Mouse (Mus musculus): Measurements from ENCODE around the gene Dusp15.
A peak's percentile ranks its signal among the peaks of the same experiment; 100 is the strongest.

Gene Dusp15

DNA sequence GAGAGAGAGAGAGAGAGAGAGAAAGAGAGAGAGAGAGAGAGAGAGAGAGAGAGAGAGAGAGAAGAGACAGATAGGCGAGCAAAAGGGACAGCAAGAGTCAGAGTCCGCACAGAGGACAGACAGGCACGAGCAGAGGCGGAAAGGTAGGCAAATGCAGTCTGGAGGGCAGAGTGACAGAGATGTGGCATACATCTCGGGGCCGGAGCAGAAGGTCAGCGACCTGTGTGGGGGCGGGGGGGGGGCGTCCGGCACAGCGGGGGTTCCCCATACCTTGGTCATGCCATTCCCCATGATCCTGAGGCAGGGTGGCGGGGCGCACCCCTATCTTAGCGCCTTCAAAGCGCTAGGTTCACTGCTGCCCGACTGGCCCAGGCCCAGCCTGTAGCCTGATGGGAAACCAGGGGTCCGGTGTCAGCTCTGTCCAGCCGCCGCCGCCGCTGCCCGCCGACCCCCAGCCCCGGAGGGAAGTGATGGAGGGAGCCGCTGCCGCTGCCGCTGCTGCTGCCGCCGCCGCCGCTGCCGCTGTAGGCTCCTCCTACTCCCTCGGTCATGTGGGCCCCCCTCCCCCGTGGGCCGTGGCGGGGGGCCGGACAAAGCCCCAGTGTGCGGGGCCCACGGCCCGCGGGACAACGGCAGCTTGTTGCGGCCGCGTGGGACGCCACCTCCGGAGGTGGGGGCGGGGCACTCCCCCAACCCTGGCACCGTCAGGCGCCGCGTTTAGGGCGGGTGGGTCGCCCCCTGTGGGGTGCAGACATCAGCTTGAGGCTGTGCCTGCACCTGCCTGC, at the start of gene Dusp15:
TSS of gene Dusp15 (minus strand) at position 634 of the 785 bp plus-strand sequence.
- DNase-seq (ENCODE audit: low read depth in 2 of 2, low spot score in 2 of 2), result no peak

DNA sequence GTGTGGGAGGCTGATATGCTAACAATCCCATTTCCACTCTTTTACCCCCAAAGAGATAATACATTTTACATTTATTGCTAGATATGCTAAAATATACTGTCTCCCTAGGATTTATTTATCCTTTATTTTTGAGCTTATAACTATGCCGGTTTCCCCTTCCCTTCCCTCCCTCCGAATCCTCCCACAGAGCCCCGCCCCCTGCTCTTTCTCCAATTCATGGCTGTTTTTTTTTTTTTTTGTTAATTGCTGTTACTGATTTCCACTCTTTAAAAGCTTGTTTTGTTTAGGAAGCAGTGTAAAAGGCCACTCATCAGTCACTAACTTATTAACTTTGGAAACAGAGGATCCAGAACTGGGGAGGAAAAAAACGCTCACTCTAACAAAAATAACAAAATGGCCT, 45.5 kb upstream of the Dusp15 start:
- no peak for DNase-seq (ENCODE audit: low read depth in 2 of 2, low spot score in 2 of 2)

DNA sequence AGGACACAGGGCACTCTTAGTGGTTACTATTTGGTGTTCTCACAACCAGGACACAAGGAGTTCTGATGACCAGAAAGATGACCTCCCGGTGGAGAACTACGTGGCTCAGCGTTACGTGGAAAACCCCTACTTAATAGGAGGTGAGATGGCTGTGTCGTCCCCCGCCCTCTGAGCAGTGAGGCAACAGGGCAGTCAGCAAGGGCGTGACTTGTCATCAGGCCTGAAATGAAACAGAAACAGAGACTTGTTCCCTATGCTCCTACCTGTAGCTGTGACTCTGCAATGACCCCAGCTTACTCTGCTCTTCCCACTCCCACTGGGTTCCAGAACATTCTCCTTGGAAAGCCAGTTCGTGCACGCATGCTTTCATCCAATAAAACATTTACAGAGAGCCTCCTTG, 40.0 kb upstream of the Dusp15 start:
- DNase-seq (ENCODE audit: low read depth in 2 of 2, low spot score in 2 of 2), result no peak

DNA sequence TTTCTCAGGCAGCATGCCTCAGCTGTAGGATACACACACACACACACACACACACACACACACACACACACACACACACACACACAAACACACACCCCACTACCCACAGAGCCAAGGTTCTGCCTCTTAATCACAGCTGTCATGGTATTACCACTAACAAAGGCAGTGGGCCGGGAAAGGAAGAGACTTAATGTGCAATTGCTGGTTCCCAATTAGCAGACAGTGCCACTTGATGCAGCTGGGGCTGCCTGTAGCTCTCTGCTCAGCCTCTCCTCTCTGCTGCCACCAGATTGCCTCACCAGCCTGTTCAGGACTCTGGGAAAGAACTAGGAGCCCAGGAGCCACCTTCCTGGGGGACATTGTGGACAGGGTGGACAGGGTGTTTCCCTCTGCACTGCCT, 34.1 kb upstream of the Dusp15 start:
- no peak for DNase-seq (ENCODE audit: low read depth in 2 of 2, low spot score in 2 of 2)

DNA sequence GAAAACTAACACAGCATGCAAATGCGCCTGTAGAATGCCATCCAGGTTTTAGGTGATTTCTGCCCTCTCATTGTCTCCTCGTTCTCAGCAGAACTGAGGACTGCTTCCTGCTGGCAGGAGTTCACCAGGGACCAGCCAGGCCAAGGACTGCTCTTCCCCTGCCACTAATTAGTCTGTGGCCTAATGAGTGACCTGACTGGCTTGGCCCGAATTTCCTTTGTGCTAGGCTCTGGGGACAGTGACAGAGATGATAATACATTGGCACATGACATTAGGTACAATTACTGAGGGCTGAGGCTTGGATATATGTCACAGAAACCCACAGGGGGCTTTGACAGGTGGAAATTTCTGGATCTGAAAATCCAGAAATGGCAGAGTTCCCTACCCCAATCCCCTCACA, 25.5 kb upstream of the Dusp15 start:
- DNase-seq (ENCODE audit: low read depth in 2 of 2, low spot score in 2 of 2), result no peak

DNA sequence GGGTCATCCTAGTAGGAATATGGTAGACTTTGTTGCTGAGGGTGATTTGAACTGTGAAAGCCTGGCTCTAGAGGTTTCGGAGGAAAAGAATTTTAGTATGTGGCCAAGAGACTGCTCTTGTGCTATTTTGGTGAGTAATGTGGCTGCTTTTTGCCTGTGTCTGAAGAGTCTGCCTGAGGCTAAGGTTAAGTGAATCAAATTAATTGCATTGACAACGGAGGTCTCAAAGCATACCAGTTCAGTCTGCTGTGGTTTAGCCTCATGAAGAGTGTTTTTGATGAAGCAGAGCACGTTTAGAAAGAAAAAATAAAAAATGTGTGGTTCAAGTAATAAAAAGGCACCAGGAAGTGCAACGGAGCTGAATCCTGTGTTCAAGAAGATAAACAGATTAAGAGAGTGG, 14.1 kb upstream of the Dusp15 start:
- no peak for DNase-seq (ENCODE audit: low read depth in 2 of 2, low spot score in 2 of 2)

DNA sequence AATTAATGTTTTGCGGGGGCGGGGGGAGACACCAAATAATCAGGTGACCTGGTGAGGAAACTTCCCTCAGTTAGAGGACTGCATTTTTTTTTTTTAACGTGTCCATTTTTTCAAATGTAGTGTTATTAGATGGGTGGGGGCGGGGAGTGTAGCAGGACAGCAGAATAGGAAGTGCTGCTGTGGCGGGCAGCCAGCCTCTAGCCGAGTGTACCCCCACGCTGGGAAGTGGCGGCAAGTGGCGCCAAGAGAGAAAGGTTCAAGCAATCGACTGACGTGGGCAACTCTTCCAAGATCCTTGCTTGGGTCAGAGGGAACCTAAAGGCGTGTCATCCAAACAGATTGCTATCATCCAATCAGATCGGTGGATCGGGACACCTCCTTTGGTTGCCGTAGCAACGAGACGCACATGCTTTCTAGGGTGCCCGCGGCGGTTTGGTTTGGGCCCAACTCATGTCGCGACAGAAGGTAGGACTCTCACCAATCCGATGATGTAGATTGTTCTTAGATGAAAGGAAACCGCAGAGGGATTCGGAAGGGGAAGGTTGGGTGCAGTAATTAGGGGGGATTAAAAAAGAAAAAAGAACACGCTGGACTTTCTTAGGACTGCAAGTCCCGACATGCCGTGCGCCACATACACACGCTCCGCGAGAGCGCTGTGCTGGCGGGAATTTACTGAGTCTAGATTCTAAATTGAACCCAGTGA, 10.7 kb upstream of the Dusp15 start, which contains the start of gene Ttll9:
TSS of gene Ttll9 (plus strand) at position 395 of the 703 bp plus-strand sequence.
- DNase-seq (ENCODE audit: low read depth in 2 of 2, low spot score in 2 of 2), result peak in 1 of 2 experiments; percentile 7

DNA sequence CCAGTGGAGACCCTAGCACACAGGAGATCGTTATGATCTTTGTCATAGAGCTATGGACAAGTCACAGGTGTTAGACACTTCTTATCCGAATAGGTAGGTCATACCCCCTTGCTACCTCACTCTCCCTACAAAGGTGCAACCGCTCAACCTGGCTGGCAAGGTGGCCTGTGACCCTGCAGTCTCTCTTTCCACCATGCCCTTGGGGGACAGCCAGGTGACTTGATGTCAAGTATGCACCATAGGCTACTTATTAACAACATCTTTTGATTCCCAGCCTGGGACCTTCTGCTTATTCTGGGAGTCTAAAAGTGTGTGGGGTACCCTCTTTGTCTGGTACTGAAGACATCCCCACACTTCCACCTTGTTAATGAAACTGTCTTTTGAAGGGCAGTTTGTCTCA, 6.6 kb upstream of the Dusp15 start:
- no peak for DNase-seq (ENCODE audit: low read depth in 2 of 2, low spot score in 2 of 2)

DNA sequence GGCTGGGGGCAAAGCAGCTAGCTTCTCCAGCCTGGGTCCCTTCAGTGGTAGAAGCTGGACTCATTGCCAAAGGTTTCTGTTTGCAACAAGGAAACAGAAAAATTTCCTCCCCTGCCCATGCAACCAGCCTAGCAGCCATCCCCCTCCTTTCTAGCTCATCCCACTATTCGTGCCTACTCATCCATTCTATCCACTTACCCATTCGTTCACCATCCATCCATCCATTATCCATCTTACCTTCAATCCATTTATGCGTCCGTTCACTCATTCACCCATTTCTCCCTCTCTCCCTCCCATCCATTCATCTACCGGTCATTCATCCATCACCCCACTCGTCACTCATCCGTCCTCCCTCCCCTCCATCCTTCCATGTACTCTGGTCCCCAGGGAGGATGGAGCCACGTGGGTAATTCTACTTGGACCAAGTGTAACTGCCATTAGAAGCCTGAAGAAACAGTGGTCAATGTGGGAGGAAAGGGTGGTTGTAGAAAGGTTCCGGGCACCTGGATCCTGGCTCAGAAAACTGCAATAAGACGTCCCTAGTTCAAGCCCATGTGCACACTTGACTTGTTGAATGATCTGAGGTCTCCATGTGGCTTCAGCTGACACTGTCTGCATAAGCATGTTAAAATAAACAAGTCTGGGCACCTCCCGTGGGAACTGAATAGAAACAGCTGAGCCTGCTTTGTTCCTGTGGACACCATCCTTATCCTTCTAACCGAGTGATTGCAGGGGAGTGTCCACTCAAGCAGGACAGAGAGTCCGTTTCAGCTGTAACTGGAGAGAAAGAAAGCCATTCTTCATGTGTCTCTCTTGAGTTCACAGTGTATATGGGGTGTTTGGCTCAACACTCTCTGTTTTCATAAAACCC, 587 bp upstream of the Dusp15 start:
- no peak for DNase-seq (ENCODE audit: low read depth in 2 of 2, low spot score in 2 of 2)

DNA sequence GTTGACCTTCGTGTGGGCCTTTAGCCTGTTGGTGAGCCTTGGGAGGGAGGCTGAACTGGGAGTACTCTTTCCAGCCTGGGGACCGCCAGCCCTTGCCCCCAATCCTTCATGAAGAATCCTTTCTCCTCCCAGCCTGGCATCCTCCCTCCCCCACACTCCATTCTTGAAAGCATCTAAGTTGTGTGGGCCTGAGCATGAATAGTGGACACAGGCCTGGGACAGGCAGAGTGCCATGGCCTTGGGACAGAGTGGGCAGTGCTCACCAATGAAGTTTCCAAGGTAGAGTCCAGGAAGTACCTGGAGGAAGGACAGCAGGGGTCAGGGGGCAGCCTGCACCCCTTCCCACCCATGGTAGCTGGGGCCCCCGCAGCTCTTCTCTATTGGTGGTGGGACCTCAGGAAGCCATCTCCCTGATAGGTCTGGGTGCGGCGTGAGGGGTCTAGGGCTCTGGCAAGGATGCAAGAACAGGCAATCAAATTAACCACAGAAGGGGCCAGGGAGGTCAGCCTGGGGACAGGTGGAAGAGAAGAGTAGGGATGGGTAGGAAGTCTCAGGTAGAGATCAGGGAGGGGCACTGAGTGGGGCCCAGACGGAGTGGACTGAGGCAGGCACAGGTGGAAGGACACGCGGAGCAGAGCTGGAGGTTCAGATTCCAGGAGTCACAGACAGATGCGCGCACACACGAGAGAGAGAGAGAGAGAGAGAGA, 987 bp downstream of the Dusp15 start:
- no peak for DNase-seq (ENCODE audit: low read depth in 2 of 2, low spot score in 2 of 2)

DNA sequence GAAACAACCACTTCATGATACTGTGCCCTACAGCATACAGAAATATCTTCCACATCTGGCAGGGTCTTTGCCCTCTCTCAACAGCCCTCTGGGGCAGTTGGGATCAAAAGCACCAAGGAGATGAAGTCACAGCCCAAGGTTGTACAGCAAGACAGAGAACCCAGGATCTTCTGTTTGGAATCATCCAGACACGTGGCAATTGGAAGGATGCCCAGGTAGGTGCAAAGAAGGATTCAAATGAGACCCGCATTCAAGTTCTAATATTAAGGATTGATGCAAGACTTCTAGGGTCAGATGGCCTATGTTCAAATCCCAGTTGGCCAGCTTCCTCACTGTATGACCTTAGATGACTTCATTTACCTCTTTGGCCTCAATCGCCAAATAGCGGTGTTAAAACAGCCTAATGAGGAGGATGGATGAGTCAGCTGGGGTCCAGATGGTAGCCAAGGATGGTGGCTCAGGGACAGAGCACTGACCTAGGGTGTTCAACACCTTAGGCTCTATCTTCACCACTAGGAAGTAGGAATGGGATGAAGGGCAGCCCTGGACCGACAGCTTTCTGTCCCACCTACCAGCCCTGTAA, 3.0 kb downstream of the Dusp15 start:
- DNase-seq (ENCODE audit: low read depth in 2 of 2, low spot score in 2 of 2), result no peak

DNA sequence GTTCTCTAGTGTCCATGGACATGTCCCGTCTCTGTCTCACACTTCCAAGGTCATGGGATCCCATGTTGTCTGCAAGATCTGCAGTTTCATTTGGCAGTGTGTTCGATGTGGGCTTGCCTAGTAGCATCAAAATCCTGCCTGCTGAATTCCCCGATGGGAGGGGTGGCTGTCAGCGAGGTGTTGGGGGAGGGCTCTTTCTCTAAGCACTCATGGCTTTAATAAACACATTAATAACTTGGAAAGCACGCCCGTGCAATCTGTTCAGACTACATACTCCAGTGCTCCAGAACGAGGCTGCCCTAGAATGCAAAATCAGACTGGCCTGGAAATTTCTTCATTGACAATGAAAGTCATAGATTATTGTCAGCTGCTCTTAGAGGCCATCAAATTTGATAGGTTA, 4.4 kb downstream of the Dusp15 start:
- DNase-seq (ENCODE audit: low read depth in 2 of 2, low spot score in 2 of 2), result no peak

DNA sequence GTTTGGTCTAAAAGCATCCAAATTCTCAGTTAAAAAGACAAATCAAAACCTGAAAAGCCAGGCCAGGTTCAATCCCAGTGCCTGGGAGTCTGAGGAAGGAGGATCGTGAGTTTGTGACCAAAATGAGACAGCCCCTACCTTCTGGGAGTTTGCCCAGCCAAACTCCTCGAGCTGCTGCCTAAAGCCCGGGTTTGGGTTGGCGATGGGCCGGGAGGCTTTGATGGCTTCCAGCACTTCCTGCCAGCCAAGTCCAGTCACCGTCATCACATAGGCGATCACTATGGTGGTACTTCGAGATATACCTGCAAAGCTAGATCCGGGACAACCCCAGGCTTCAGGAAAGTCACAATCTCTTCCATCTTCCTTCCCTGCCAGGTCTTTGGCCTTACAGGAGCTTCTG, 7.5 kb downstream of the Dusp15 start:
- no peak for DNase-seq (ENCODE audit: low read depth in 2 of 2, low spot score in 2 of 2)

DNA sequence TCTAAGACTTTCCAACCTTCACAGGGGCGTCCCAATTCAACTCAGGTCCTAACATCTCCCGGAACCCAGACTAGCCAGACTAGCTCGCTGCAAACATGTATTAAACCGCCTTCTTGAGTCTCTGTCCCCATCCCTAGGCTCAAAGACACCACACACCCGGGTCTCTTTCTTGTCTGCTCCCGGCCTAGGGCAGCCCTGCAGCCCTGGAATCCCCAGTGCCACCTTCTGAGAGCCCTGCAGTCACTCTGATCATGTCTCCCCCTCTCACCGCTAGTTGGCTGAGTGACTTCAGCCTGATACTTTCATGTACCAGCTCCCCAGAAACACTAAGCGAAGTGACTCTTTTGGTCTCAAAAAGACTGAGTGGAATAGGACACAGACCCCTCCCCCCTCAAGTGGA, 7.9 kb downstream of the Dusp15 start:
- no peak for DNase-seq (ENCODE audit: low read depth in 2 of 2, low spot score in 2 of 2)

DNA sequence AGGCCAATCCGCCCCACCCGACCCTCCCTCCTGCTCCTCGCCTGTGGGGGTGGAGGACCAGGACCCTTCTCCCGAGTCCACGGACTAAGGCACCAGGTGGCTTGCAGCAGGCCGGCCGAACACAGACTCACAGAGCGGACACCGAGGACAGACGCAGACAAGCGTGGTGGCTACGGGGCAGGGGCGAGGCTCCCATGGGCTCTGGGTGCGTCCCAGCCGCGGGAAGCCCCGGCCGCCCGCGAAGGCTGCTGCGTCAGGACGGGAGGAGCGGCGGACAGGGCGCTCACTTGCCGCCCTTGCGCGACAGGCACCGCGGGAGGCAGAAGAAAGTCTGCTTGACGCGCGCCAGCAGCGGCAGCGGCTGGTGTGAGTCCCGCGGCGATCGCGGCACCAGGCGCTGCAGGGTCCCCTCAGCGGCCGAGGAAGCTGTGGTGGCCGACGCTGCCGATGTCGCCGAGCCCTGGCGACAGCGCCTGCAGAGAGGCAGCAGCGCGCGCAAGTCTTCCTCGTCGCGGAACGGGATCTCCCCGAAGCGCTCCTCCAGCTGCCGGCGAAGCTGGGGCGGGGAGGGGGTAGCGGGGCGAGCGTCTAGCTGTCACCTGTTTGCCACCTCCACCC, 8.5 kb downstream of the Dusp15 start:
- no peak for DNase-seq (ENCODE audit: low read depth in 2 of 2, low spot score in 2 of 2)

DNA sequence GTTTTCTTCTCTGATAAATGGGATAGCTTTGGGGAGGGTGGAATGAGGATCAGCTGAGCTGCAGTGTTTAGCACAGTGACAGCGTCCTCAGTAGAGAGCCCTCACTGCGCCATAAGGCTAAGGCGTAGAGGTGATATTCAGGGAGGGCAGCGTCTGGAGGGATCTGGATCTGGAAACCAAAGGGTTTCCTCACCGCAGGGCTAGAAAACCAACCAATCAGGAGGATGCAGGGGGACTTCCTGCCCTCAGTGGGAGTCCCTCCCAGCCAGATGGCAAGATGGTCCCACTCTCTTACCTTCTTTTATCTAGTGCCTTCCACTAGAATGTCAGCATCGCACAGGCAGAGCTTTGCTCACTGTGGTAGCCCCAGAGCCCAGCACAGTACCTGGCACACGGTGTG, 9.7 kb downstream of the Dusp15 start:
- DNase-seq (ENCODE audit: low read depth in 2 of 2, low spot score in 2 of 2), result no peak

DNA sequence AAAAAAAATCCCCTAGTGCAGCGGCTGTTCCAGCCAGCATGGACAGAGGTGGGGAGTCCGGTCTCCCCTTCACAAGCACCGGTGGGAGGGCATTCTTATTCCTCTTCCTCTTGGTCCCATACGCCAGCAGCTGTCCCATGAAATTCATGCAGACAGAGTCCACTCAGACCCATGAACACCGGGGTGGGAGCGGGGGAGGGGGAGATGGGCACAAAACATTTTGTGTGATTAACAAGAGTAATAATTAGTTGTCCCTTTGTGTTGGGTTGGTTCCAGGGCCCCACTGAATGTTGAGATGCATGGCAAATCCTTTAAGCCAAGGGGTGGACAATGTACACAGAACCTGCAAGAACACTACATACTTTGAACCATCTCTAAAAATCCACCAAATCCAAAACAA, 10.4 kb downstream of the Dusp15 start:
- no peak for DNase-seq (ENCODE audit: low read depth in 2 of 2, low spot score in 2 of 2)

DNA sequence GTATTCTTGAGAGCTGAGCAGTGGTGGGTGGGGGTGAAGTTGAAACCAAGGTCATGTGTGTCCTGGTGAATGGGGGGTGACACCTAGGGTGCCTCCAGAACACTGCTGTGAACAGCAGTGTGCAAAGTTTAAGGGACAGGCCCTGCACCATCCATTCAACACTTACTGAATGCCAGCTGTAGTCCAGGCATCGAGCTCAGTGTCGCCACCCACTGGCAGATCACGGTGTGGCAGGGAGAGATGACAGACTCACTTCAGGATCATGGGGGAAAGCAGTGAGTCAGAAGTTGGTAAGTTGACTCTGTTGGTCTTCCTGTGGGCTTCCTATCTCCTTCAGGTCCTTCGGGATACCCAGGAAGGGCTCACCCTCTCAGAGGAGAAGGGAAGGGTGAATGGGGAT, 11.7 kb downstream of the Dusp15 start:
- peak; percentile 10 to 50 for DNase-seq (ENCODE audit: low read depth in 2 of 2, low spot score in 2 of 2)

DNA sequence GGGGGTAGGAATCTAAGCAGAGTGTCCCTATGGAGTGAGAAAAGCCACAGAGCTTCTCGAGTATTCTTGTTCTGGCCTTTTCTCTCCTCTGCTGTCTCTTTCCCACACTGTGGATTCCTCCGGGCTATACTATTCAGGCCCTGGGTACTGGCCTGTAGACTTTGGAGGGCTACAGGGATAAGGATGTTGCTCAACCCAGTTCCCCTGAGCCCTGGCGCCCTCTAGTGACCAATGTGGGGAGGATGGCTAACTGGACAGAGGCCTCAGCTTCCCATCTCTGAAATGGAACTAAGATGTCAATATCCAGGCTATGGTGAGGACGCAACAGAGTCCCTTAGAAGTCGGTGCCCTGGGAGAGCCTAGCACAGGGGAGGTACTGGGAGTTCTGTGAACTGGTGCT, 17.9 kb downstream of the Dusp15 start:
- DNase-seq (ENCODE audit: low read depth in 2 of 2, low spot score in 2 of 2), result no peak

DNA sequence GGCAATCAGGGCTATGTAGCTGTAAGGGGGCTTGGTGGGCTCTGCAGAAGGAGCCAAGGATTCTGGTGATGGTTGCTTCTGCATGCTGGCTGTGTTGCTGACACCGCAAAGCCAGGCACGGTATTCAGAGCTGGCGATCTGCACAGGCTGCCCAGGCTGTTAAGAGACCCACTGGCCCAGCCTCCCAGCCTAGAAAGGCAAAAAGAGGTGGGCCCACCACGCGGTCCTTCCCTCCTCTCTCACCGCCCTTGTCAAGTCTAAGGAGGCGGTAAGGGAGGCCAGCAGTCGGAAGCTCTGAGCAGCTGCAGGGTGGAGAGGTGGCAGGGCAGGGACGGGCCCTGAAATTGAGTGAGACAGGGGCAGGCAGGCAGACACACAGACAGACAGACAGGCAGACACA, 18.4 kb downstream of the Dusp15 start, which contains the start of gene Foxs1:
TSS of gene Foxs1 (minus strand) at position 161 of the 400 bp plus-strand sequence.
- no peak for DNase-seq (ENCODE audit: low read depth in 2 of 2, low spot score in 2 of 2)
